Mouse (Mus musculus) cerebellum, adult 9-11 months (tissue): ENCODE results near the gene Dmtf1.
A peak's percentile ranks its signal among the peaks of the same experiment; 100 is the strongest.

Experiments used
- DNase-seq: peaks from one replicate; pipeline ENCODE4 v3.0.0; 2022

Gene Dmtf1

GRCm38 (mm10) chr5:9107296-9108089, 54.1 kb downstream of the Dmtf1 start:
- DNase-seq, result no peak

GRCm38 (mm10) chr5:9106806-9107205, 54.8 kb downstream of the Dmtf1 start:
- no peak for DNase-seq

- no peak for DNase-seq
Observed at GRCm38 (mm10) chr5:9103958-9104357, 57.6 kb downstream of the Dmtf1 start.

DNA sequence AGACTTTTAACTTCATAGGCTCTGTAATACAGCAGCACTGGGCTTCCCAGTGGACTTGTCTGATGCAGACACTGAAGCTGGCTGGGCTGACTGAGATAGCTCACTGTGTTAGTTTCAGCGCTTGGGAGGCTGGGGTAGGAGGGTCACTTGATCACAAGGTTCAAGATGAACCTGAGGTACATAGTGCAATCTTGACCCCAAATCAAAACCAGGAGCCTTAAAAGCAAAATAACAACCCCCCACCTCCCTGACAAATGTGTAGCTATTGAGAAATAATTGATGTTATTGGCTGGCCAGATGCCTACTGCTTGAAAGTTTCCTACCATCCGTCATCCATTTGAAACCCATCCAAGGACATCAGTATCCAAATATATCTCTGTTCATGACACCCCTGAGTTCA, 58.9 kb downstream of the Dmtf1 start:
- DNase-seq, result no peak

- peak; percentile 79 for DNase-seq
Observed at GRCm38 (mm10) chr5:9100849-9101801, 60.5 kb downstream of the Dmtf1 start.

DNA sequence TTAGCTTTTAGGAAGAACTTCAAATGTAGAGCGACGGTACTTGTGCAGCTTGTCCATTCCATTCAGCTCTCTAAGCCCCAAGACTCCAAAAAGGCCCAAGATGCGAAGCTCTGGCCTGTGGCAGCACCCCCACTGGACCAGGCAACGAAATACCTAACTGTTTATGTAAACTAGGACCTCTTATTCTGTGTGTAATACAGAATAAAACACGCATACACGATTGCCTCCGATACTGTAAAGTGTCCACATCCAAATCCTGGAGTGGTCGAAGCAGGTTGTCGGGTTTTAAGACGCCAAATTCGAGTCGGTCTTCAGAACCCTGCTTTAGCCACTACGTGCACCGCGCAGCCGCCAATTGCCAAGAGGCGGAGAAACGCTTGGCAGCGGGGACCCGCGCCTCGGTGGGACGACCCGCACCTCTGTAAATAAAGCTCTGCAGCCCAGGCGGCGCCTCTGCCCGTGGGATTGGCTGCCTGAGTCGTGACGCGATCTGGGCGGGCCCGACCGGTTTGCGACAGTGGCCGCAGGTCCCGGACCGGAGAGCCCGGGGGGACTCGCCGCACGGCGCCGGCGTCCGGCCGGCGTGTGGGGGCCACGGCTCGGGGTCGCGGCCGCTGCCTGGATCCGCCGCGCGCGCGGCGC, 61.2 kb downstream of the Dmtf1 start, which contains the start of gene Tmem243:
Tmem243 (plus strand) TSS at position 462 of the 642 bp plus-strand sequence.
- peak; percentile 91 for DNase-seq

- DNase-seq, result no peak
Observed at GRCm38 (mm10) chr5:9093490-9093889, 68.1 kb downstream of the Dmtf1 start.

DNA sequence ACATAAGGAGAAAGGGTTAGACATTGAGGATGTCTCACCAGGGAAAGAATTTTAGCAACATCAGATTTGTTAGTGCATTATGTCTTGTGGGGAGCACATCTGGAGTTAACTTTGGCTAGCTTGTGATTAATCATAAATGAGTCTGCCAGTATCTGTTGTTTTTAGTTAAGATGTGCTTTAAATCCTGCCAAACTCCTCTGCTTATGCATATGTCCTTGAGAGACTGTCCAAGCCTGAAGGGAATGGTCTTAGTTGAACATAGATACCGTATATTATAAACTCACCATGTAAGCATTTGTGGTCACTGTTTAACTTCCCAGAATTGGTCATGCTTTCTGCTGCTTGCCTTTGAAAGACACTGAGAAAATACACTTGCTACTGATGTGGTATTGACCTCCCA, 68.9 kb downstream of the Dmtf1 start:
- no peak for DNase-seq

GRCm38 (mm10) chr5:9090493-9091106, 71.0 kb downstream of the Dmtf1 start:
- no peak for DNase-seq

- no peak for DNase-seq
Observed at GRCm38 (mm10) chr5:9086924-9087719, 74.5 kb downstream of the Dmtf1 start.

DNA sequence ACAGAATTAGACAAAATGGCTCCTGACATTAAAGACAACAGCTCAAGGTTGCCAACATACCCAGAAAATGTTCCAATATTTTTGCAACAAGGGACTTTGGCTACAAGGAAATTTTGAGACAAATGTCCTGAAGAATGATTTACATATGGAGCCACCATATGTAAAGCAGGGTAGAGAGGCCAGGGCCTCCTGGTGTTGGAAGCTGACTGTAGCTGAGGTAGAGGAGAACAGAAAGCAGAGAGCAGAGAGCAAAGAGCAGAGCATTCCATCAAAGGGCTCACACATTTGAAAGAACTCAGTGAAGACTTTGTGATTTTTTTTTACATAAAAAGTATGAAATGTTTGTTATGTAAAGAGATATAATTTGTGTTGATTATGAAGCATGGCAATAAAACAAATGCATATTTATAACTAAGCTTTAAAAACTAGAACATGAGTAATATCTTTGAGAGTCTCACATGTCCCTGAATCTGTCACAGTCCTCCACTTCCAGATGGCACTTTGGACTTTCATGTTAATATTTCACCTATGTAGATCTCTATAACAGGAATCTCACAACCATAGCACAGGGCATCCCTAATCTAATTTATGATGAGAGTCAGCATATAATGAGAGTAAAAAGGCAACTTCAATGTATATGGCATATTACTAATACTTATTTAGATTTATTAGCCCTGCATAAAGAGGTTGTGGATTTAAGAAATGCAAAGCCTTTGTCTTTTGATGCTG, 81.6 kb downstream of the Dmtf1 start:
- DNase-seq, result no peak

GRCm38 (mm10) chr5:9073177-9073854, 88.3 kb downstream of the Dmtf1 start:
- no peak for DNase-seq

DNA sequence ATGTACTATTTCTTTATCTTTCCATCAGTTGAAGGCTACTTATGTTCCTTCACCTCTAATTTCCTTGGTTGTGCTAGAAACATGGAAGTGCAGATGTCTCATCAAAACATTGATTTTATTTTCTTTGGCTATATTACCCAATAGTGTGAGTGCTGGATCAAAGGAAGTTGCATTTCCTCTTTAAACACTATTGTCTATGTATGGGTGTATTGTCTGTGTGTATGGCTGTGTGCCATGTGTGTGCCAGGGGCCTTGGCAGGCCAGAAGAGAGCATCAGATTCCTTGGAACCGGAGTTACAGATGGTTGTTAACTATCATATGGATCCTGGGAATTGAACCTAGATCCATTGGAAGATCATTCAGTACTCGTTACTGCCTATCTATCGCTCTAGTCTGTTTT, 90.2 kb downstream of the Dmtf1 start:
- DNase-seq, result no peak

DNA sequence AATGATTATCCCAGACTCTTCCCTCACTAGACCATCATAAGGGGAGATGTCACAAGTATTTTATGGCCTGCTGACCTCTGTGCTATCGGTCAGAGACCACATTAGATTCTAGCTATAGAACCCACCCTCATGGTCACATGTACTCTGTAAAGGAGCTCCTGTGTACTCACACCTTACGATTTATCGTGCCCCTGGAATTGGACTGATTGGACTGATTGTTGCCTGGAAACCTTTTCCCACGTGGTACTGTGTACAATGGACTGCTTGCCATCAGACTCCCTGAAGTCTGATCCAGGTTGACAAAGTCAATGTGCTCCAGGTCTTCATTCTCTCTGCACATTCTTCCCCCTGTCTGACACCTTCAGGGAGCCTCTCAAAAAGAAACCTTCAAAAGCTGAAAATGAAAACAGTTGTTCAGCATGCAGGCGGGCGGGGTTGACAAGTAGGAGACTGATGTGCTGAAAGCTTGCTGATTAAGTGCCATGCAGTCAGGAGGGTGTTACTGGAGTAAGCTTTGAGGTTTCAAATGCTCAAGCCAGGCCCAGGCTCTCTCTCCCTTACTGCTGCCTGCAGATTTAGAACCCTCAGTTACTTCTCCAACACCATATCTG, 91.9 kb downstream of the Dmtf1 start:
- no peak for DNase-seq

DNA sequence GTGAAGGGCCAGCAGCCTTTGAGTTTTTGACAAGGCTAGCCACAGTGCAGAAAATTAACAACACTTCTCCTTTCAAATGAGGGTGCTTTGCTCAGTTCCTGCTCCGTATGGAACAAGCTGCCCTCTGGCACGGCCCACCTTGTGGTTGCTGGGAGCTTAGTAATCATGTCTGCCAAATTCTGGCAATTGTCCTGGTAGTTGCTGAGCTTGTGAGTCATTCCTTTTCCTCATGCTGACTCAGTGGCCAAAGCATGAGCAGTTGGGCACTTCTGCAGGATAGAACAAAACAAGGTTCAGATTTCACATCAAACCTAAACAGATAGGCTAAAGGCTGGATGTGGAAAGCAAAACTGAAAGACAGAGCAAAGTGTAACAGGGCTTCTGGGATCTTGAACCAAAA, 92.7 kb downstream of the Dmtf1 start:
- peak; percentile 75 for DNase-seq
